Mouse (Mus musculus): ENCODE measurements around the gene Myo1e. TPM values are rescaled to one million over a fixed set of nuclear protein-coding genes. Genes with fewer than 3 reads are reported as not detected.

Gene Myo1e
- total RNA-seq (2017) = 0.53 and 1.1 TPM in 2 replicates

DNA sequence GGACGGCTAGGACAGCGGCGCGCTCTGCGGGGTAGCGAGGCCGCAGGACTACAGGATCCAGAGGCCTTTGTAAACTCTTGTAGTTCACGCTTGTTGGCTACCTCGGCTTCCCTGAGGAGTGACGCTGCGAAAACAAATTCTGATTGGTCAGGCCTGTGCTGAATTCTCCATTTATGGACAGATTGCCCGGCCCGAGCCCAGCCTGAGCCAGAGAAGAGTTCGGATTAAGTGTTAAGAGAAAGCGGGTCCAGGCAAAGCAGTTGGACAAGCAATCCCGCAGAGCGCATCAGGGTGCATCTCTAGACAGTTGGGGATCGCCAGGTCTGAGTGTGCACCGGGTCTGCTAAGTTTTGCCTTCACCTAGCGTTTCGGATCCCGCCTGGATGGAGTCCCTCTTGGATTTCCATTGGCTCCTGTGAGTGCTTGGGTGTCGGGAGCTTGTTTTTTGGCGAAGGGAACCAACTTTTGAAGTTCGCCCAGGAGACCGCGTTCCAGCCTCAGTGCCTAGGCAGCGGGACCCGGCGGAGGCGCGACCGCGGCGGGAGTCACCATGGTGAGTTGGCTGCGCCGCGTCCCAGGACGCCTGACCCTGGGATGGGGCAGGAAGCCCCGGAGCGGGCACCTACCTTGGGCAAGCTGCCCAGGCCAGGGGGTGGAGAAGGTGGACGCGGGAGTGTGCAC lies at the start of gene Myo1e:
Gene Myo1e (plus strand): TSS at position 200 of the 681 bp plus-strand sequence.
- ATAC-seq (replicated peaks; ENCODE audit: low read depth, poor library complexity, severe bottlenecking) = peak; percentile 92

DNA sequence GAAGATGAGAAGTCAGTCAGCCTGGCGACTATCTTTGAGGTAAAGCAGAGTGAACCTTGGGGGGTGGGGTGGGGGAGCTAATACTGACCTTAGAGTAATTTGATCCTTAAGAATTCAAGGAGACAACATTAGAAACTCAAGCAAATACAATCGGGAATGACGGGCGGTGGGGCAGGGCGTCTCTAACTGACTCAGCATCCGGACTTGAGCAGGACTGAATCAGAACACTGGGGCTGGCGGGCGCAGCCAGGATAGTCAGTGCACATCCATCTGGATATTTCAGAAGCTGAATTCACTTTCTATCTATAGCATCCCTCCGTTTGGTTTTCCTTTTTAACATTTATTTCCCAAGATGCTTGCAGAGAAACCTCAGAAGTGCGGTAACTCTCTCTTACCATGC lies 47.1 kb upstream of the Myo1e start:
- no peak for ATAC-seq (replicated peaks; ENCODE audit: low read depth, poor library complexity, severe bottlenecking)

DNA sequence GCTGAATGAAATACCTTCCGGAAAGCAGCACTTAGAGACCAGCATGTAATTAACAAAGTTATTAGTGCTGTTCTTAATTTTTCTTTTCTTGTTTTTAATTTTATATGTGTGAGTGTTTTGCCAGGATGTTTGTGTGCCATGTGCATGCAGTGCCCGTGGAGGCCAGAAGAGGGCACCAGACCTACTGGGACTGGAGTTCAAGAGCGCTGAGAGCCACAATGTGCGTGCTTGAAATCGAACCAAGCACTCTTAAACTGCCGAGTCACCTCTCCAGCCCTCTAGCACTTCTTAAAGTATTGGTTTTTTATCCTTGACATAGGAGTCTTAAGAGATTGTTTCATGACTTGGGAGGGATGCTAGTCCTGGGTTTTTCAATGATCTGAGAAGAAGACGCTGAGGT lies 38.2 kb upstream of the Myo1e start:
- ATAC-seq (replicated peaks; ENCODE audit: low read depth, poor library complexity, severe bottlenecking) = no peak

DNA sequence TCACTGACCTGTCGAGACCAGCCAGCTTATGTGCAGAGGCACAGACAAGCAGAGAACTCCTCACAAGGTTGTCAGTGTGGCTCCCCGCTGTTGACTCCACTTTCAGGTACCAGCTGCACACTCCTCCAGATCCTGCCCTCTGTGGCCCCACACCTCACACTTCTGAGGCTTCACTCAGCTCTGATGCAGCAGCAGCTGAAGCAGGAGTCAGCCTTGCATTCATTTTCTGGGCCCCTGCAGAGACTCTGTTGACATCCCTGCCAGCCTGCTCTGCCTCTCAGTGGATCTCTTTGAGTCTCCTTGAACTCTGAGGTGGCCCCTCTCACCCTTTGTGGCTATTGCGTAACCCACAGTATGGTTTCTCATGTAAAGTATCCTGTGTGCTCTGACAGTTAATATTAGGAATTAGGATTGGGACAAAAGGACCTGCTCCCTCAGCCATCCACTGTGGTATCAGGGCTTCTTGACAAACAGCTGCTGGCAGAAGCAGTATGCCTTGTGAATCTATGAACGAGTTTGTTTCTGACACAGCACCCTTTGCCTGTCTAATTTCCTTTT lies 32.8 kb upstream of the Myo1e start:
- no peak for ATAC-seq (replicated peaks; ENCODE audit: low read depth, poor library complexity, severe bottlenecking)

DNA sequence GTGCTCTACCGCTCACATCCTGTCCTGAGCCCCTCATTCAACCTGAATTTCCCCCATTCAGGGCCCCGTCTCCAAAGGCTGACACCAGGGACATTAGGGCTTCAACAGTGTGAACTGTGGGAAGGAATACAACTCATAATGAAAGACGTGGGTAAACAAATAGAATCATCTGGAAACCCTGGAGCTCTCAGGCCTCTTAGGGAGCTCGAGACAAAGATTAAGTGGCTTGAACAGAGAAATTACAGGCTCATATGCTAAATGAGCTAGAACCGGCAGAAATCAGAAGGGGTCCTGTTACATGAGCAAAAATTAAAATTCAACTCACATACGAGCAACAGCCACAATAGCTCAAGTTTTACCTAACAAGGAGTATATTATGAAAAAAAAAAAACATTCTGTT lies 32.3 kb upstream of the Myo1e start:
- no peak for ATAC-seq (replicated peaks; ENCODE audit: low read depth, poor library complexity, severe bottlenecking)

DNA sequence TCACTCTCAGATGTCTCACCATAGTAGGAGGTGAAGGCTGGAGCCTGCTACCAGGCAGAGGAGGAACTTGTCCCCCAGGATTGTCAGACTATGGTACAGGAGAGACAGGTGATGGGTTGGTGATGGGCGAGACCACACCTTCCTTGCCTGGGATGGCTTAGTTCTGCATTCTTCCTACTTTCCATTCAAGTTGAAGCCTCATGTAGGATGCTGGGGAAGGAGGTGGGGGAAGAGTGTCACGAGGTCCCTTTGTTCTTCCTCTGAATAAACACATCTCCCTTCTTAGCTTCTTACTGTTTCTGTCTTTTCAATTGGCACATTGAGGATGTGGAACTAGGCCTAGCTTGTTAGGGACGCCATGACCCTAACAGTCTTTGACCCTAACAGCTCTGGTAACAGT lies 30.9 kb upstream of the Myo1e start:
- no peak for ATAC-seq (replicated peaks; ENCODE audit: low read depth, poor library complexity, severe bottlenecking)

DNA sequence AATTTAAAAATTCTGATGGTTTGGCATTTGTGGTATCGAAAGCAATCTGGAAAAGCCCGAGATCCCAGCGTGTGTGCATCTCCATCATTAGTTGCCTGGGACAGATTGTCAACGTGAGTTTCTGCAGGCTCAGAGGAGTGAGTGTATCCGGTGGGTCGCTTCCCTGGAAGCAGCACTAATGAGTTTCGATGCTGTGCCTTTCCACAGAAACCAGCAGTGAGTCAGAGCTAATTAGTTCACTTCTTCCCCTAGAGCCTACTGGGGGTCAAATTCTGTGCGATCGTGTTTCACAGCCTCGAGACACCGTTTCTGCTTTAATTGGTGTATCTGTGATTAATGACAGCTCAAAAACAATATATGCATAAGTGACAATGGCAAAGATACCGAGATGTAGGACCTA lies 25.4 kb upstream of the Myo1e start:
- ATAC-seq (replicated peaks; ENCODE audit: low read depth, poor library complexity, severe bottlenecking) = no peak

DNA sequence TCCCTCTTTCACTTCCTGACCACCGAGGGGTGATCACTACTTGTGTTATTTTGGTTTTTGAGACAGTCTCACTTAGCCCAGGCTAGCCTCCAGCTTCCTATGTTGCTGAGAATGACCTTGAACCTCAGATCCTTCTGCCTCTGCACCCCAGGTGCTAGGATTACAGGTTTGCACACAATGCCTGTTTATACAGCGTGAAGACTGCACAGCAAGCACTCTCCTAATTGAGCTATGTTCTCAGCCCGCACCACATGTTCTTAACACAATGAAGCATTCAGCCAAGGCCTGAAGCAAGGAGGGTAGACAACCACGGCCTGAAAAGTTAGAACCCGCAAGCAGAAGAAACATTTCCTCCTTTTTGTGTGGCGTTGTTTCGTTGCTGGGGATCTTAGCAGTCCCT lies 24.5 kb upstream of the Myo1e start:
- 0 out of 2 replicates have a peak, but pooled peaks have one; percentile 15 for ATAC-seq (replicated peaks; ENCODE audit: low read depth, poor library complexity, severe bottlenecking)

DNA sequence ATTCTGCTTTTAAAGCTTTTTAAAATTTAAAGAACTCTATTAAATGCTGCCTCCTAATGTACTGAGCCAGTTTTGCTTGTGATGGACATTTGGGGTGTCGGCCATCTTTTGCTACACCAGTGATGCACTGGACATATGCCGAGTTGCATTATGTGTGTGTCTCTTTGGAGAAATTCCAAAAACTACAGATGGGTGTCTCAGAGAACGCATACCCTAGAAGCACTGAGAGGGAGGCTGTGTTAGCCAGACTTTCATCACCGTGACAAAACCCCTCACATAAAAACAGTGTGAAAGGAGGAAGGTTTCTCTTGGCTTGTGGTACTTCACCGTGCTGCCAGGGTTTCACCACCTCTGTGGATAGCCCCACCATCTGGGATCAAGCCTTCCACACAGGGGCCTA lies 14.8 kb upstream of the Myo1e start:
- ATAC-seq (replicated peaks; ENCODE audit: low read depth, poor library complexity, severe bottlenecking) = no peak

DNA sequence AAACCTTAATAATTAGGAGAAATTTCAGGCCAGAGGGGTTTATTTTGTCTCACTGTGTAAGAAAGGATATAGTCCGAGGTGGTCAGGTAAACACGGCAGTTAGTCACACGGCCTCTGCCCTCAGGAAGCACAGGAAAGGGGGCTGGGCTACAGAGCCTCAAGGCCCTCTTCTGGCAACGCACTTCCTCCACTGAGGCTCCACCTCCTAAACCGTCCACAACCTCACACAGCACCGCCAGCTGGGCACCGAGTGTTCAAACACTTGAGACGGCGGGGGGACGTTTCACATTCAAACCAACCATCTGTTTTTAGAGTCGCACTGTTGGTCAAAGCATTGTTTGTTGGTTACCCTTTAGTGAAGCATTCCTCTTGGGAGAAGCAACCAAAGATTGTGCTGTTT lies 12.5 kb upstream of the Myo1e start:
- ATAC-seq (replicated peaks; ENCODE audit: low read depth, poor library complexity, severe bottlenecking) = no peak

DNA sequence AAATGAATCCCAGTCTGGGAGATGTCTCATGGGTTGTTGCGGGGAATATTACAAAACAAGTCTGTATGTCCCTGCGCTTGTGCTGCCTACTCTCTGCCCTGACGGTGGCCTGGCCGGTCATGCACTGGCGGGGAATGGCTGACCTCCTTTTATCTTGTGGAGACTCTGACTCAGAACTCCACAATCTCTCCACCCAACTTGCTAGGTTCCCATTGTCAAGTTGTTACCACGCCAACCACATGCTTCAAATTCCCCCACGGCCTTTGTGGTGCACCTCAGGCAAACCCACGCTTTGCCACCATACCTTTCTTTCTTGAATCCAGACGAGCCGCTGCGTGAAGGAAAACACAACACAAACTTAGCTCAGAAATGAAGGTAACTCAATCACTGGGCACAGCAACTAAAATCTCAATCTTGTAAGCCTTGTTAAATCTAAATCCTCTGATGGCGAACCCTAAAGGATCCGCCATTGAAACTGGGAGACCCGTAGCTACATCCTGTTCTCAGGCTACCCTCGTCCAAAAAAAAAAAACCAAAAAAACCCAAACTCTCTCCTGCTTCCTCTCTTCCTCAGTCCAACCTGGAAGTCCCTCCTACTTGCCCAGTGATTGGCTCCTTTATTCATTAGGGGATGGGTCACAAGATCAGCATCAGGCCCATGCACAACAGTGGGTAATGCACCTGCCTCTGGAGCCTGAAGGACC lies 10.0 kb upstream of the Myo1e start:
- no peak for ATAC-seq (replicated peaks; ENCODE audit: low read depth, poor library complexity, severe bottlenecking)

DNA sequence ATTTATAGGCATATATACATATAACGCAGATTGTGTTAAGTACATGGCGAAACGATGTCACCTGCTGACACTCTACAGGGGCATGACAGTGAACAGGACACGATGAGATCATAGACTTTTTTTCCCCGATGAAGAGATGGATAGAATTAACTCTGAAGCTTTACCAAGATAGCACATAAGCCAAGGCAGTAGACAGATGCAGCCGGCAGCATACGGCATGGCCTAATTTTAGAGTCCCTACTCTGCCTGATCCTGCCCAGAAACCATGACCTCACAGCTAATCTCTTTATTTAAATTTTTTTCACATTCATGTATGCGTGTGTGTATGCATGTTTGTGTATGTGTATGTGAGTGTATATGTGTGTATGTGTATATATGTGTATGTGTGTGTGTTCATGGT lies 9.2 kb upstream of the Myo1e start:
- no peak for ATAC-seq (replicated peaks; ENCODE audit: low read depth, poor library complexity, severe bottlenecking)

DNA sequence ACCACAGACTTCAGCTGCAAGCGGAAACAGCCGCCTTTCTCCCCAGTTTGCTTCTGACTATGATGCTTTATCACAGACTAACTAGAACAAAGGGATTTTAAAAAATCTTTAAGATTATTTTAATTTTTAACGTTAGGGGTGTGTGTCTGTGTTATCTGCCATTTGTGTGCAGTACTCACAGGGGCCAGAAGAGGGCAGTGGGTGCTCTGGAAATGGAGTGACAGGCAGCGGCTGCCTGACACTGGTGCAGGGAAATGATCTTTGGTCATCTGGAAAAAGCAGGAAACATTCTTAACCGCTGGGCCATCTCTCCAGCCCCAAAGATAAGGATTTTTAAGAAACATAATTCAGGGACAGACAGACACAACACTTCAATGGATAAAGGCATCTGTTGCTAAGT lies 4.4 kb upstream of the Myo1e start:
- peak; percentile 46; the same call in 1 of the 2 replicates for ATAC-seq (replicated peaks; ENCODE audit: low read depth, poor library complexity, severe bottlenecking)

DNA sequence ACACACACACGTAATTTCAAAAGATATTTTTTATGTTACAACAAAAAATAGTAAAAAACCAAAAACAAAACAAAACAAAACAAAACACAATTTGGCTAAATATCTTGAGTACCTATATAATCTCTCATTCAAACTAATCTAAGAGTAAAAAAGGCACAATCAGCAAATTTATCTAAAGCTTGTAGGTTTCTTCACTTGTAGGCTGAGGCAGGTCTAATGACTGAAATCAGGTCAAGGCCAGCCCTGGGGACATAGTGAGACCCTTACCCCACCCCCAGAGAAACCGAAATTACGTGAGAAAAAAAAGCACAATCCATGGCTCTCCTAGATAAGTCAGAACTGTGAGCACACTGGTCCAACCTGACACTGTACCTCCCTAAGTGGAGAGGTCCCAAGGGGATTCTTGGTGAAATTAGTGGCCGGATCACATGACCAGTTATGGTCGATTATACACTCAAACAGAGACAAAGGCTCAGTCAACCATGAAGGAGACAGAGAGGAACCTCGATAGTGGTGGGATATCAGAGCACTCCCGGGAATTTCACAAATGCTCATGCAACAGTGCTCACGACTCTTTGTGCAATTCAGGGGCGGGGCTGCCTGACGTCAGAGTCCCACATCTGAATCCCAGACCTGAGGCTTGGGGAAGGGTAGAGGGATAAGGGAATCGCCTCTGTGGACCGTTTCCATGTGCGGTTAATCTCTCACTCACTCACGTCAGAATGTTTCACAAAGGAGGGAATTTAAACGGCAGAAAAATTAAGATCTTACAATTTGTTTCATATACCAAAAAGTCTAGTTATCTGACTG lies 3.7 kb upstream of the Myo1e start:
- no peak for ATAC-seq (replicated peaks; ENCODE audit: low read depth, poor library complexity, severe bottlenecking)

DNA sequence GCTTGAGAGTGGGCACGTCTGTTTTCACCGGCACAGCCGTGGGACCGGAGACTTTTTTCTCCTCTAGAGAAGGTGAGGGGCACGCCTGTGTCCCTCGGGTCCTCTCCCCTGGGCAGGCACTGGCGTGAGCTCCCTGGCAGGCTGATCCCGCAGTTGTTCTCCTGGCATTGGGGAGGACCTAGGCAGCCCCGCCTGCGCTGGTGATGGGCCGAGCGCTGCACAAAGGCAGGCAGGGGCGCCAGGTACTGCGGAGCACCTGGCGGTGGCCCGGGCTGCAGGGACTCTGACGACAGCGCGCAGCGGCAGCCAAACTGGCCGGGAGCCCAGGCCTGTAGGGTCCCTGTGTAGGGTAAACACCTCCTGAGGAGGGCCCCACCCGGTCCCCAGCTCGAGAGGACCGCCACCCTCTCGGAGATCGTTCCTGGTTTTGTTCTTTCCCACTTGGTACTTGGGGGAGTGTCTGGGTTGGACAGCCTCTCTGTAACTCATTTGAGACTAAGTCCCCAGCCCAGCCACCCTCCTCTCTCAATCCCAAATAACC lies 901 bp downstream of the Myo1e start:
- no peak for ATAC-seq (replicated peaks; ENCODE audit: low read depth, poor library complexity, severe bottlenecking)

DNA sequence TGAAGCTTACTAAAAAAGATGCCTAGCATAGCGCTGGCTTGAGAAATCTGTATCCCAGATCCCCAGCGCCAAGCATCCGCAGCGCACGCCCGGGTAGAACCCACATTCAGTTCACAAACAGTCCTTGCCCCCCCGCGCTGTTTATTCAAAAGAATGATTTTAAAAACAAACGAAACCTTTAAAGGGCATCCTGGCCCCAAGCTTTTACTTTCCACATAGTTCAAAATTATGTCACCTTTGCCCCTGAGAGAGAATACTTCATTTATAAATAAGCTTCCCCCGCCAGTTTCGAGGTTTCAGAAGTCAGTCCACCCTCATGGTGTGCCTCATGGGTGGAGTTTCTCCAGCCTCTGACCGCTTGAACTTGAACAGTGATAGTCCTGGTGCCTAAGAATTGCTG lies 1.6 kb downstream of the Myo1e start:
- ATAC-seq (replicated peaks; ENCODE audit: low read depth, poor library complexity, severe bottlenecking) = no peak

DNA sequence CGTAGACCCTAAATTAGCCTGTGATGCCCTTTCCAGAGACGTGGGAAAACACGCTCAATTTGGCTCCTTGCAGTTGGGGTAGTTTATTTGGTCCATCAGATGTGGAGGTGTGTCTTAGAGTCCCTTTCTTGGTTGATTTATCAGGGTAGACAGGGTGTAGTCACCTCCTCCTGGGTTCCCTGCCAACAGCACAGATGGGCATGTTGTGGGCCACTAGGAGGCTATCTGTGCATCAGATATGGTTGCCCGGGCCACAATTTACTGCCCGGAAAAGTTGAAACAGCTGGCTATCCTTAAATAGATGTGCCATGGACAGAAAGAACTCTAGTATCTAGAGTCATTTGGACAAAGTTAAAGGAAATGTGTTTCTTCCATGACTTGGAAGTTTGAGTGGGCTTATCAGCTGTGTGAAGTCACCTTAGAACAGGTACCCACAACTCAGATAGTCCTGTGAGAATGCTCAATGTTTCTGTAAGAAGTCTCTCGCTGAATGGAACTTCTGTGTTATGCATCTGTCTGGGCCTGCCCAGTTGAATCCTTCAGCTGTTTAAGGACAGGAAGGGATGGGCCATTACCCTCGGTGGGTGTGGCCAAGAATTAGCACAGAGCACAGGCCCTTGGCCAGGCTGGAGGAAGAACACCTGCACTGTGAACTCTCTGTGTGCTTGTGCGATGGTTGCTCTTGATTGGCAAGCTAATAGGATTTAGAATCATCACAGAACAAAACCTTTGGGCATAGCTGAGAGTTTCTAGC lies 2.3 kb downstream of the Myo1e start:
- no peak for ATAC-seq (replicated peaks; ENCODE audit: low read depth, poor library complexity, severe bottlenecking)

DNA sequence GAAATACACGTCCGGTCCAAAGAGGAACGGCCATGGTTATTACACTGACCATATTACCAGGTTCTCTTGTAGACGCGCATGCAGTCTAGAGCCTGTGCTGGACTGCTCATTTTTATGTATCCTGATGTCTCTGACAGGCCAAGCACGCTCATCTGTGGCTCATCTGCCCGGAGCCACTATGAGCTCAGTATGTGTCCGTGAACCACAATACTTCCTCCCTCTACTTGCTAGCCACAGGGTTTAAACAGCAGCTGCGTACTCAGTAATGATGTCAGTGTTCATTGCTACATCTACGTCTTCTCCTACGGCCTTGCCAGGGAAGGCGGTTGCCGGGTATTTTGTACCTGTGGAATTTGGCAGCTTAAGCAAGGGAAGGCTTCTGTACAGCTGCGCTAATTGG lies 4.5 kb downstream of the Myo1e start:
- ATAC-seq (replicated peaks; ENCODE audit: low read depth, poor library complexity, severe bottlenecking) = no peak

DNA sequence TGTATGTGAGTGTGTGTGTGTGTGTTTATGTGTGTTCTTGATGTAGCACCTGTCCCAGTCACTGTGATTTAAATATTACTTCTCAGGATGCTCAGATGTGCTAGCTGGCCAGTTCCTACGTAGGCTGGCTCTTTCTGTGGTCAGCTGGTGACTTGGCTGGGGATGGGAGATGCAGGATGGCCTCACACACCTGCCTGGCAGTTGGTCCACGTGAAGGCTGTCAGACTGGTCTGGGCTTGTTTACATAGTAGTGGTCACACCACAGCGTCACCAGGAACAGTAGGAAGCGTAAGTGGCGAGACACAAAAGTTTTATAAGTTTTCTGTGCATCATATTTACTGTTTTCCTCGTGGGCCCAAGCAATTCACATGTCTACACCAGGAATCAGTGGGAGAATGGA lies 9.4 kb downstream of the Myo1e start:
- no peak for ATAC-seq (replicated peaks; ENCODE audit: low read depth, poor library complexity, severe bottlenecking)

All from common myeloid progenitor, adult 5-6 weeks (primary cell).